Mouse (Mus musculus): ENCODE measurements around the gene Ctf2.

Ctf2 gene

DNA sequence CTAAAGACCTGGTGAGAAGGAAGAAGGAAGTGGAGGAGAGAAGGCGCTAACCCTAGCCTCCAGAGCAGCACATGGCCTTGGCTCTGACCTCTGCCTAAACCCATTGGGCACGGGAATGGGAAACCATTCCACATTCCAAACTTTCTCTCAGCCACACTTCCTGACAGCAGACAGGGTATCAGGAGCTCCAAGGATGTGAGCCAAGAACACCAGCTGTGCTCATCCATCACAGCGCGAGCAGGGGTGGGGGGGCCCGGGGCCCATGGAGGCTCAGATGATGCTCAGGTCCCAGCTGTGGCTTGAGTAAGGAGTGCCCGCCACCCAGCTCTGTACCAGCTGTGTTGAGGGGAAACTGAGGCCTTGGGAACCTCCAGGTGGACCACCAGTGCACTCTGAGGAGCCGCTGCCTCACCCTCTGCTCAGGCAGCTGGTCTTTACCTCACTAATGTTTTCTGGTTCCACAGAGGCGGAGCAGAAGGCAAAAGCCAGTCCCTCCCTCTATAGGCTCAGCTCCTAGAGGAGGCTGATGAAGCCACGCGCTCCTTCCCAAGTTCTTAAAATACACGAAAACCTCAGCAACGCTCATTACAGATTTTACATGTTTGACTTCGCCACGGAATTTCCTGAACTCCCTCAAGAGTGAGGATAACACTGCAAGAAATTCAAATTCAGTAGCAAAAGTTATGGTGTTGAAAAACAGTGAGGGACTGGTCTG is 46.5 kb downstream of the Ctf2 start:
- DNase-seq (ENCODE audit: low spot score) = no peak

GRCm38 (mm10) chr7:127681888-127682553 is 49.9 kb downstream of the Ctf2 start:
- no peak for DNase-seq (ENCODE audit: low spot score)

GRCm38 (mm10) chr7:127680541-127680940 is 51.4 kb downstream of the Ctf2 start:
- no peak for DNase-seq (ENCODE audit: low spot score)

GRCm38 (mm10) chr7:127678811-127679210 is 53.2 kb downstream of the Ctf2 start:
- no peak for DNase-seq (ENCODE audit: low spot score)

GRCm38 (mm10) chr7:127677609-127678008 is 54.4 kb downstream of the Ctf2 start:
- no peak for DNase-seq (ENCODE audit: low spot score)

DNA sequence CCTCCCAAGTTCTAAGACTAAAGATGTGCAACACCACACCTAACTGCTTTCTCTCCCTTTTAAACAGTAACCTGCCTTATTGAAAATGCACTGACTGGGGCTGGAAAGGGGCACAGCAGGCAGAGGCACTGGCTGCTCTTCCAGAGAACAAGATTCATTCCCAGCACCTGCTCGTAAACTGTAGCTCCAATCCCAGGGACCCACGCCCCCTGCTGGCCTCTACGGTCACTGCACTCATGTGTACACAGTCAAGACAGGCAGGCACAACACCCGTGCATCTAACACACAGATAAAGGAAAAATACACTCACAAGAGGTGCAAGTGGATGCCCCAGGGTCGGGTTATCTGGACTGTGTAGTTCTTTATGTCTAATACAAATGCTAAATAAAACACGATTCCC is 54.9 kb downstream of the Ctf2 start:
- DNase-seq (ENCODE audit: low spot score) = peak; percentile 39

DNA sequence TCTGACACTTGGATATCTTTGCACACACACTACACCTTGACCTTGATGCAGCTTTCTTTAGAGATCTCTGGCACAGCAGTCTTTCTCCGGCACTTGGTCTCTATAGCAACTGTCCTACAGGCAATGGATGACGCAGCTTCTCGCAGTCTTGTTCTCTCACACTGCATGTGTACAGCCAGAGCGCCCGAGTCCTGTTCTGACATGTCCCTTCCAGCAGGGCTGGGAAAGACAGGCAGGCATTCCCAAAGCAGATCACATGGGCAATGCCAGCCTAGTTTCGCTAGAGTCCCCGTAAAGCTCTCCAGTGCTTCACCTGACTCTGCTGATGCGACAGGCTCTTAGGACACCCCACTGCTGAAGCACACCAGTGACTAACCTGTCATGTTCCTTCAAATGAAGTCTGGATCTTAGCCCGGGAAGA is 56.6 kb downstream of the Ctf2 start:
- no peak for DNase-seq (ENCODE audit: low spot score)

DNA sequence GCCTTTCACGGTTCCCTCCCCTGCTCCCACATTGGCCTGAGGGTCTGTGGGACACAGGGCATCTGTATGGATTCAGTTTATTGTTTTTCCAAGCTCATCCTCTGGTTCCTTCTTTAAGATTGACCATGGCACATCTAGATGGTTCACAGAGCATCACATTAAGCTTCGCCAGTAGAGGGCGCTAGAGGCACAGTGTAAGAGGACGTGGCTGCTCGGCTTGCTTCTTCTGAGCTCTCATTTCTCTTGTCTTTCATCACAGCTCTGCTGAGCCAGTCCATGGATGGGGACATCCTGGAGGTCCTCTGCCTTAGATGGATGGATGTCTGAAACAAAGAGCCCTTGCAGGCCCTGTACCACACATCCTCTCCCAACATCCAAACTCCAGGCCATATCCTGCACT is 57.0 kb downstream of the Ctf2 start:
- peak; percentile 75 for DNase-seq (ENCODE audit: low spot score)

GRCm38 (mm10) chr7:127672776-127673175 is 59.2 kb downstream of the Ctf2 start:
- no peak for DNase-seq (ENCODE audit: low spot score)

DNA sequence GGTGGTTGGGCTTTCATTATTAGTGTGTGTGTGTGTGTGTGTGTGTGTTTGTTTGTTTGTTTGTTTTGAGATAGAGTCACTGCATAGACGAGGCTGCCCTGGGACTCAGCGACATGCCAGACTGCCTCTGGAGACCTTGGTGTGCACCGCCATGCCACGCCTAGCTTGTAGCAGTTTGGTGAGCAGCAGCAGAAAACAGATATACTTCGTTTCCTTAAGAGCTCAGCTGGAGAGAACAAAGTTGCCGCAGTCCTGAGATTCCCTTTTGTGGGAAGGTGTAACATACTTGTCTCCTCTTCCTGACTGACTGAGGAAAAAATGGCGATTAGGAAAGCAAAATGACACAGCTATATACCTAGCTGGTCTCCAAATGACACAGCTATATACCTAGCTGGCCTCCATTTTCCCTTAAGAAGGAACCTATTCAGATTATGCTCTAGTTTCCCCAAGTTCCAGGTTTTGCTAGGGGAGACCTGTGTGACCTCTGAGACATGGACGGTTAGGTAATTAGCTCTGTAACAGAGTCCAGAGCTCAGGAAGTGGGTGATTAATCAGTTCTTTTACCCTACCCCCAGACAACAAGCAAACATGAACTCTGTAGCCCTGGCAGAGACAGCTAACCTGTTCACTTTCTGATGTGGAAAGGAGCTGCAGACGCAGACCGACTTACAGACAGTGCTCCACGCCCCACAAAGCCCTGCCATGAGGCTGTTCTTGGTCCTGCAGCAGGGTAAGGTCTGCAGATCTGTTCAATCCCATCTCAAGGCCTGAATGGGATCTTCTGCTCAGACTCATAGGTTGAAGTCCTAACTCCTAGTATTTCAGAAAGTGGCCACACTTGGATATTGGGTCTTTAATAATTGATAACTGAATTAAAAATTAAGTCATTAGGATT is 59.8 kb downstream of the Ctf2 start:
- DNase-seq (ENCODE audit: low spot score) = no peak

Data from ovary, postnatal 36 days (tissue).